Mouse (Mus musculus) ES-E14 (cell line): Measurements from ENCODE around the gene Gpr37l1.

ENCODE experiments used
- CHD2 ChIP-seq: IDR thresholded peaks from 2 replicates; pipeline ENCODE4 v1.6.1; 2014; ENCODE audit warnings: mild to moderate bottlenecking, low read depth, low read length, inconsistent platforms
- HCFC1 ChIP-seq: IDR thresholded peaks from 2 replicates; pipeline ENCODE4 v1.6.1; 2012; ENCODE audit warnings: low read length, inconsistent platforms, borderline replicate concordance; ENCODE audit not compliant: insufficient read depth
- MAFK ChIP-seq: IDR thresholded peaks from 2 replicates; pipeline ENCODE4 v1.6.1; 2014; ENCODE audit warnings: mild to moderate bottlenecking, low read depth, low read length, inconsistent platforms; ENCODE audit not compliant: insufficient read depth
- ZC3H11A ChIP-seq: IDR thresholded peaks from 2 replicates; pipeline ENCODE4 v1.6.1; 2012; ENCODE audit warnings: low read depth, mild to moderate bottlenecking, inconsistent platforms, low read length, borderline replicate concordance
- ZNF384 ChIP-seq: IDR thresholded peaks from 2 replicates; pipeline ENCODE4 v1.6.1; 2012; ENCODE audit warnings: low read depth, low read length, inconsistent platforms

DNA sequence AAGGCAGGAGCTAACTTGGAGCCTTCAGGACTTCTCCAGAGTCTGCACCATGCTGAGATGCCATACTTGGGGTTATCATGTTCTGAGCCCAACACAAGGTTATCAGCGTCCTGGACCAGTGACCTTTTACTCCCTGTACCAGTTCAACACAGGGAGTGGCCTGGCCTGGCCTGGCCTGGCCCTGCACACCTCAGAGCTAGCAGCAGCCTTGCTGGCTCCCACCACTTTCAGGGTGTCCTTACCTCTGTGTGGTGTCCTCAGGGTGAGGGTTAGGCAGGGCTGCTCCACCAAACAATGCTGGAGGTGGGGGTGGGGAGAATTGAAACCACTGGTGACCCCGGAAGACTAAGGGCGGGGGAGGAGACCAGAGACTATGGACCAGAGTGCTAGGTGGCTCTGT, 15.5 kb upstream of the Gpr37l1 start:
- TF ChIP-seq MAFK (no peak), CHD2 (no peak), HCFC1 (no peak), ZNF384 (no peak), ZC3H11A (no peak)
